Mouse (Mus musculus): ENCODE measurements around the gene Gnai2. TPM values are rescaled to one million over a fixed set of nuclear protein-coding genes. Genes with fewer than 3 reads are reported as not detected.

Gene Gnai2
- polyA plus RNA-seq, 1 experiment: 273 TPM

- Histone ChIP-seq H3K4me3 (replicated peaks; ENCODE audit: control insufficient read depth, low read depth, low read length) (no peak overlapping the region), H3K27ac (ENCODE audit: control insufficient read depth, insufficient read depth, low read depth, low read length, poor library complexity) (0 out of 2 replicates have a peak overlapping the region, but pooled peaks have one; percentile 89), H3K4me1 (ENCODE audit: control insufficient read depth, insufficient read depth, low read length) (peaks cover 3% of the 10 kb centered on the region; the same call in 1 of the 2 replicates)
- TF ChIP-seq CTCF (IDR thresholded peaks at IDR 0.05; ENCODE audit: control insufficient read depth, insufficient read depth, low read length): no peak
- TF ChIP-seq POLR2A (IDR thresholded peaks at IDR 0.05; ENCODE audit: borderline replicate concordance, control insufficient read depth, low read depth, low read length): no peak
- WGBS: 92% methylated on average over 6 of the region's 6 CpGs
These were observed 44.5 kb downstream of the Gnai2 start for GRCm38 (mm10) chr9:107590773-107591060.

- WGBS: 76% methylated on average over 25 of the region's 25 CpGs
- H3K27ac ChIP-seq (ENCODE audit: control insufficient read depth, insufficient read depth, low read depth, low read length, poor library complexity): peak overlapping the region; percentile 89
- peak overlapping the region; percentile 50 for H3K4me3 ChIP-seq (replicated peaks; ENCODE audit: control insufficient read depth, low read depth, low read length)
- peaks cover 3% of the 10 kb centered on the region; the same call in 1 of the 2 replicates for H3K4me1 ChIP-seq (ENCODE audit: control insufficient read depth, insufficient read depth, low read length)
- TF ChIP-seq CTCF (IDR thresholded peaks at IDR 0.05; ENCODE audit: control insufficient read depth, insufficient read depth, low read length) (no peak), POLR2A (IDR thresholded peaks at IDR 0.05; ENCODE audit: borderline replicate concordance, control insufficient read depth, low read depth, low read length) (no peak)
These were observed 45.0 kb downstream of the Gnai2 start for GRCm38 (mm10) chr9:107590058-107590772.

- under 1% methylated on average over 33 of the region's 33 CpGs for WGBS
- Histone ChIP-seq H3K27ac (ENCODE audit: control insufficient read depth, insufficient read depth, low read depth, low read length, poor library complexity) (peak overlapping the region; percentile 89), H3K4me1 (ENCODE audit: control insufficient read depth, insufficient read depth, low read length) (peaks cover 1% of the 10 kb centered on the region; the same call in 1 of the 2 replicates), H3K4me3 (replicated peaks; ENCODE audit: control insufficient read depth, low read depth, low read length) (peak overlapping the region; percentile 79)
- TF ChIP-seq CTCF (IDR thresholded peaks at IDR 0.05; ENCODE audit: control insufficient read depth, insufficient read depth, low read length) (no peak), POLR2A (IDR thresholded peaks at IDR 0.05; ENCODE audit: borderline replicate concordance, control insufficient read depth, low read depth, low read length) (no peak)
These were observed 47.1 kb downstream of the Gnai2 start for GRCm38 (mm10) chr9:107587833-107588639.

GRCm38 (mm10) chr9:107586974-107587832 lies 48.0 kb downstream of the Gnai2 start, which contains the start of gene Ifrd2:
Gene Ifrd2, plus strand, starts transcription at chr9:107587642.
- Histone ChIP-seq H3K27ac (ENCODE audit: control insufficient read depth, insufficient read depth, low read depth, low read length, poor library complexity) (peak within 1 kb of the TSS; percentile 89), H3K4me3 (replicated peaks; ENCODE audit: control insufficient read depth, low read depth, low read length) (peak within 1 kb of the TSS; percentile 79), H3K4me1 (ENCODE audit: control insufficient read depth, insufficient read depth, low read length) (peaks cover 1% of the 10 kb centered on the region; the same call in 1 of the 2 replicates)
- WGBS: 10% methylated on average over 46 of the region's 46 CpGs
- TF ChIP-seq POLR2A (IDR thresholded peaks at IDR 0.05; ENCODE audit: borderline replicate concordance, control insufficient read depth, low read depth, low read length): peak; percentile 93
- no peak for TF ChIP-seq CTCF (IDR thresholded peaks at IDR 0.05; ENCODE audit: control insufficient read depth, insufficient read depth, low read length)

- 84% methylated on average over 5 of the region's 5 CpGs for WGBS
- TF ChIP-seq POLR2A (IDR thresholded peaks at IDR 0.05; ENCODE audit: borderline replicate concordance, control insufficient read depth, low read depth, low read length) (no peak), CTCF (IDR thresholded peaks at IDR 0.05; ENCODE audit: control insufficient read depth, insufficient read depth, low read length) (no peak)
- H3K27ac ChIP-seq (ENCODE audit: control insufficient read depth, insufficient read depth, low read depth, low read length, poor library complexity): peak overlapping the region; percentile 73
- peaks cover 1% of the 10 kb centered on the region; the same call in 1 of the 2 replicates for H3K4me1 ChIP-seq (ENCODE audit: control insufficient read depth, insufficient read depth, low read length)
- H3K4me3 ChIP-seq (replicated peaks; ENCODE audit: control insufficient read depth, low read depth, low read length): peak overlapping the region; percentile 48
These were observed 48.7 kb downstream of the Gnai2 start for GRCm38 (mm10) chr9:107586504-107586903.

GRCm38 (mm10) chr9:107583174-107583573 lies 52.0 kb downstream of the Gnai2 start:
- Histone ChIP-seq H3K4me3 (replicated peaks; ENCODE audit: control insufficient read depth, low read depth, low read length) (no peak overlapping the region), H3K27ac (ENCODE audit: control insufficient read depth, insufficient read depth, low read depth, low read length, poor library complexity) (no peak overlapping the region; the same call in 1 of the 2 replicates), H3K4me1 (ENCODE audit: control insufficient read depth, insufficient read depth, low read length) (peaks cover 1% of the 10 kb centered on the region; the same call in 1 of the 2 replicates)
- TF ChIP-seq CTCF (IDR thresholded peaks at IDR 0.05; ENCODE audit: control insufficient read depth, insufficient read depth, low read length): no peak
- TF ChIP-seq POLR2A (IDR thresholded peaks at IDR 0.05; ENCODE audit: borderline replicate concordance, control insufficient read depth, low read depth, low read length): no peak
- WGBS: 92% methylated on average over 14 of the region's 14 CpGs

- H3K27ac ChIP-seq (ENCODE audit: control insufficient read depth, insufficient read depth, low read depth, low read length, poor library complexity): peak overlapping the region; percentile 56
- 77% methylated on average over 7 of the region's 7 CpGs for WGBS
- no peak overlapping the region for H3K4me3 ChIP-seq (replicated peaks; ENCODE audit: control insufficient read depth, low read depth, low read length)
- H3K4me1 ChIP-seq (ENCODE audit: control insufficient read depth, insufficient read depth, low read length): peaks cover 1% of the 10 kb centered on the region; the same call in 1 of the 2 replicates
- TF ChIP-seq CTCF (IDR thresholded peaks at IDR 0.05; ENCODE audit: control insufficient read depth, insufficient read depth, low read length) (no peak), POLR2A (IDR thresholded peaks at IDR 0.05; ENCODE audit: borderline replicate concordance, control insufficient read depth, low read depth, low read length) (no peak)
These were observed 52.6 kb downstream of the Gnai2 start for GRCm38 (mm10) chr9:107582509-107583062.

Data from bone marrow, adult 2 months (tissue).